Mouse (Mus musculus): ENCODE results near the gene Lta.

The Lta gene

GRCm38 (mm10) chr17:35157254-35157653, 47.9 kb downstream of the Lta start:
- DNase-seq (ENCODE audit: low spot score): no peak

- DNase-seq (ENCODE audit: low spot score): peak; percentile 68
Measured at GRCm38 (mm10) chr17:35156461-35157200, 48.5 kb downstream of the Lta start.

DNA sequence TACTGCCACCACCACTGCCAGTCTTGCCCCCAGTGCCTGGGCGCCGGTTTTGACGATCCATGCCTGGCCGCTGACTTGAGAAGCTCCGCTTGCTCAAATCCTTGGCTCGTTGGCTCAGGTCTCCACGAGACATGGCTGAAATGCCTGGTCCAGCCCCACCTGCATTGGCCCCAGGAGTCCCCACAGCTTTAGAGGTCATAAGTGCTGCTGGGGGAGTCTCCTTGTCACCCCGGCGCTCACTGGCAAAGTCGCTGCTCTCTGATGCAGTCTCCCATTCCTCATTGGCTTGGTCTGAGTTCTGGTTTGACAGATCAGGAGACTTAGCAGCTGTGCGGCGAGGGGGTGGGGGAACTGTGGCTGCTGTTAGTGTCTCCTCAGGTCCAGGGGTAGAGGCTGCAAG, 49.7 kb downstream of the Lta start:
- DNase-seq (ENCODE audit: low spot score): no peak

DNA sequence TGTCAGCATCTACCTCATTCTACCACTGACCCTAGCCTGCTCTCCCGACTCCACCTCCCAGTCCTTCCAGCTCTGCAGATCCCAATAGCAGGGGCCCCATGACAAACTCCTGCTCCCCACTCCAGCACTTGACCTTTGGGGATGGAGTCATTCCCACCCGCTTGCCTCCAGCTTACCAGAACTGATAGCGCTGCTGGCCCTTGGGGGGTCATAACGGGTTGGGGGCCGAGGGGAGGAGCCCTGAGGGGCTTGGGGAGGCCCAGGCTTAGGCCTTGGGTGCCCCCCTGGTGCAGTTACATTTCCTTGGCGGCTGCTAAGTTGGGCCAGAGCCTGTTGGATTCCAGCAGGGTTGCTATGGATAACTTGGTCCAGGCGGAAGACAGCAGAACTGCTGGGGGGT, 50.5 kb downstream of the Lta start:
- no peak for DNase-seq (ENCODE audit: low spot score)

DNA sequence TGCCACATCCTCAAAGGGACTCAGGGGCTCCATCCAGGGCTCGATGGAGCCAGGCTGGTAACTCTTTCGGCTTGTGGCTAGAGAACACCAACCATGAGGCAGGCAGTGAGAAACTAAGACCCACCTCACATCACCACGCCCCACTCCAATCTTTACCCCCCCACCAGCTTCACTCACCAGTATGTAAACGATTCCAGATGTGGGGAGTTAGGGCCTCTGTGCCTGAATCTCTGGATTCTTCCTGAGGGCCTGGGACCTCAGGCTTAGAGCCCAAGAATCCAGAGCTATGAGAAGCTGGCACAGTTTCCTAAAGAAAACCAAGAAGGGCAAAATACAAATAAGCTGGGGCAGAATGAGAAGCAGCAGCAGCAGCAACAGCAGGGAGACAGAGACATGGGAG, 51.2 kb downstream of the Lta start:
- no peak for DNase-seq (ENCODE audit: low spot score)
